Mouse (Mus musculus): ENCODE data around the gene Gpat2. TPM values are rescaled to one million over a fixed set of nuclear protein-coding genes. Genes with fewer than 3 reads are reported as not detected.

Gene Gpat2
- total and polyA plus RNA-seq, 2 experiments from 2014 or later: 0.28 to 0.42 TPM

DNA sequence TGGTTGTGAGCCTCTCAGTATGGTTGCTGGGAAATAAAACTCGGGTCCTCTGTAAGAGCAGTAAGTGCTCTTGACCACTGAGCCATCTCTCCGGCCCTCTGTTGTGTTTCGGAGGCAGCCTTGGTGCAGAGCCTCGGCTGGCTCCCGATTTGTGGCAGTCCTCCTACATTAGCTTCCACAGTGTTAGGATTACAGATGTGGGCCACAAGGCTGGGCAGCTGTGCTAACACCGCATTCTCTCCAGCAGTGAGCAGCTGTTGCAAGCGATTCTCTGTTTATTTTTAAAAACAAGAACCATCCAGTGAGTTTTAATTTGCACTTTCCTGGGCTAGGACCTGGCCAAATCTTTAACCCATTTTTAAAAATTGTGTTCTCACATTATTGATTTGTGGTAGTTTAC, 41.1 kb upstream of the Gpat2 start:
- Histone ChIP-seq H3K4me1 (ENCODE audit: insufficient read depth, low read length) (no peaks in the 10 kb centered on the region), H3K27me3 (ENCODE audit: insufficient read depth, low read length) (no peaks in the 10 kb centered on the region), H3K36me3 (ENCODE audit: insufficient read depth, low read length) (no peaks in the 10 kb centered on the region), H3K27ac (no peak overlapping the region), H3K9me3 (ENCODE audit: low read length) (no peaks in the 10 kb centered on the region), H3K9ac (replicated peaks; ENCODE audit: low read length) (no peak overlapping the region), H3K4me2 (ENCODE audit: low read depth, low read length) (no peak overlapping the region), H3K4me3 (ENCODE audit: low read length) (no peak overlapping the region)
- 76% methylated on average over 7 of the region's 7 CpGs for WGBS
- DNase-seq (ENCODE audit: low spot score): no peak
- no peak for ATAC-seq
- no peak for TF ChIP-seq CTCF (IDR thresholded peaks at IDR 0.05; ENCODE audit: low read depth)

DNA sequence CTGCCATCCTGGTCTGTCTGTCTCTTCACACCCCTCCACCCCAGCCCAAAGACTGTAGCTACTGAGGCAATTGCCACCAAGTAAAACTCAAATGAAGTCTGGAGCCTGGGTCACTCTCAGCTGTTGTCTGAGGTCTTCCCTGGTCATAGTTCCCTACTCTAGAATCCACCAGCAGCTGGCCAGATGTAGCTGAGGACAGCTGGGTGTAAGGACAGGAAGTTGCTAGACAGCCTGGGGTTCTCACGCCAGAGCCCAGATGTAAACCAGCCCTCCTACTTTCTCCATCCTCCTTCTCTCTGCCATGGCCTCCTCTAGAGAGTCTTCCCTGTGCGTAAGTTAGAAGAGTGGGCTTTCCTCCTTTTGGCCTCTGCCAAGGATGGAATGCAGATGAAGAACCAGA, 37.5 kb upstream of the Gpat2 start:
- Histone ChIP-seq H3K4me1 (ENCODE audit: insufficient read depth, low read length) (no peaks in the 10 kb centered on the region), H3K4me2 (ENCODE audit: low read depth, low read length) (no peak overlapping the region), H3K27ac (no peak overlapping the region), H3K9ac (replicated peaks; ENCODE audit: low read length) (no peak overlapping the region), H3K4me3 (ENCODE audit: low read length) (no peak overlapping the region), H3K36me3 (ENCODE audit: insufficient read depth, low read length) (no peaks in the 10 kb centered on the region), H3K27me3 (ENCODE audit: insufficient read depth, low read length) (no peaks in the 10 kb centered on the region), H3K9me3 (ENCODE audit: low read length) (no peaks in the 10 kb centered on the region)
- TF ChIP-seq CTCF (IDR thresholded peaks at IDR 0.05; ENCODE audit: low read depth): no peak
- WGBS: 86% methylated on average over 2 of the region's 2 CpGs
- no peak for ATAC-seq
- DNase-seq (ENCODE audit: low spot score): no peak

GRCm38 (mm10) chr2:127390352-127390751, 34.6 kb upstream of the Gpat2 start:
- Histone ChIP-seq H3K9me3 (ENCODE audit: low read length) (no peaks in the 10 kb centered on the region), H3K9ac (replicated peaks; ENCODE audit: low read length) (no peak overlapping the region), H3K4me2 (ENCODE audit: low read depth, low read length) (no peak overlapping the region), H3K4me1 (ENCODE audit: insufficient read depth, low read length) (no peaks in the 10 kb centered on the region), H3K27me3 (ENCODE audit: insufficient read depth, low read length) (no peaks in the 10 kb centered on the region), H3K36me3 (ENCODE audit: insufficient read depth, low read length) (no peaks in the 10 kb centered on the region), H3K27ac (no peak overlapping the region), H3K4me3 (ENCODE audit: low read length) (no peak overlapping the region)
- TF ChIP-seq CTCF (IDR thresholded peaks at IDR 0.05; ENCODE audit: low read depth): no peak
- ATAC-seq (no peak), DNase-seq (ENCODE audit: low spot score) (no peak)
- 87% methylated on average over 3 of the region's 3 CpGs for WGBS

GRCm38 (mm10) chr2:127390846-127391245, 34.2 kb upstream of the Gpat2 start:
- no peak overlapping the region for H3K4me2 ChIP-seq (ENCODE audit: low read depth, low read length)
- TF ChIP-seq CTCF (IDR thresholded peaks at IDR 0.05; ENCODE audit: low read depth): no peak
- DNase-seq (ENCODE audit: low spot score): no peak
- H3K4me1 ChIP-seq (ENCODE audit: insufficient read depth, low read length): no peaks in the 10 kb centered on the region
- no peaks in the 10 kb centered on the region for H3K9me3 ChIP-seq (ENCODE audit: low read length)
- H3K36me3 ChIP-seq (ENCODE audit: insufficient read depth, low read length): no peaks in the 10 kb centered on the region
- no peaks in the 10 kb centered on the region for H3K27me3 ChIP-seq (ENCODE audit: insufficient read depth, low read length)
- H3K9ac ChIP-seq (replicated peaks; ENCODE audit: low read length): no peak overlapping the region
- no peak overlapping the region for H3K27ac ChIP-seq
- ATAC-seq: no peak
- no peak overlapping the region for H3K4me3 ChIP-seq (ENCODE audit: low read length)
- 46% methylated on average over 4 of the region's 4 CpGs for WGBS

DNA sequence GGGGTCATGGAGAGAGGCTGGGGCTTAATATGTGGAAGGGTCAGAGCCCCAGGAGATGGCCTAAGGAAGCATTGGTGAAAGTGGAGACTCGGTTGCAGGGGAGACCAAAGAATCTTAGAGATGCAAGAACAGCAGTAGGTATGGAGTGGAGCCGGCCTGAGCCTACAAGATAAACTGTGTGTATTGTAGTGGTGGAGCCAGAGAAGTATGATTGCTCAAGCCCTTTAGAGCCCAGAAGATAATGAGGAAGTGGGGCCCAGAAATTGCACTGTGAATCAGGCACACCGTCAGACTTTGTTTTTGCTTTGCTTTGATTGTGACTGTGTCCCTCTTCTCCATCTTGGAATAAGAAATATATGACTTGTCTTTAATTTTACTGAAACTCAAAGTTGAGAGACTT, 33.7 kb upstream of the Gpat2 start:
- WGBS: 74% methylated on average over 3 of the region's 3 CpGs

GRCm38 (mm10) chr2:127394606-127395161, 30.3 kb upstream of the Gpat2 start:
- H3K27ac ChIP-seq: no peak overlapping the region
- no peak overlapping the region for H3K4me3 ChIP-seq (ENCODE audit: low read length)
- WGBS: 85% methylated on average over 5 of the region's 5 CpGs
- no peak overlapping the region for H3K9ac ChIP-seq (replicated peaks; ENCODE audit: low read length)
- no peaks in the 10 kb centered on the region for H3K4me1 ChIP-seq (ENCODE audit: insufficient read depth, low read length)
- no peaks in the 10 kb centered on the region for H3K27me3 ChIP-seq (ENCODE audit: insufficient read depth, low read length)
- no peaks in the 10 kb centered on the region for H3K9me3 ChIP-seq (ENCODE audit: low read length)
- no peak for TF ChIP-seq CTCF (IDR thresholded peaks at IDR 0.05; ENCODE audit: low read depth)
- no peaks in the 10 kb centered on the region for H3K36me3 ChIP-seq (ENCODE audit: insufficient read depth, low read length)
- no peak overlapping the region for H3K4me2 ChIP-seq (ENCODE audit: low read depth, low read length)
- ATAC-seq (no peak), DNase-seq (ENCODE audit: low spot score) (no peak)

More for the DNA sequence above, 33.7 kb upstream of the Gpat2 start:
- ATAC-seq (no peak), DNase-seq (ENCODE audit: low spot score) (no peak)
- Histone ChIP-seq H3K9ac (replicated peaks; ENCODE audit: low read length) (no peak overlapping the region), H3K27me3 (ENCODE audit: insufficient read depth, low read length) (no peaks in the 10 kb centered on the region), H3K4me3 (ENCODE audit: low read length) (no peak overlapping the region), H3K9me3 (ENCODE audit: low read length) (no peaks in the 10 kb centered on the region), H3K27ac (no peak overlapping the region), H3K4me1 (ENCODE audit: insufficient read depth, low read length) (no peaks in the 10 kb centered on the region), H3K36me3 (ENCODE audit: insufficient read depth, low read length) (no peaks in the 10 kb centered on the region), H3K4me2 (ENCODE audit: low read depth, low read length) (no peak overlapping the region)
- no peak for TF ChIP-seq CTCF (IDR thresholded peaks at IDR 0.05; ENCODE audit: low read depth)

- TF ChIP-seq CTCF (IDR thresholded peaks at IDR 0.05; ENCODE audit: low read depth): no peak
- no peak overlapping the region for H3K4me3 ChIP-seq (ENCODE audit: low read length)
- H3K27me3 ChIP-seq (ENCODE audit: insufficient read depth, low read length): no peaks in the 10 kb centered on the region
- H3K9ac ChIP-seq (replicated peaks; ENCODE audit: low read length): no peak overlapping the region
- H3K9me3 ChIP-seq (ENCODE audit: low read length): no peaks in the 10 kb centered on the region
- H3K4me2 ChIP-seq (ENCODE audit: low read depth, low read length): no peak overlapping the region
- no peak for ATAC-seq
- DNase-seq (ENCODE audit: low spot score): no peak
- no peak overlapping the region for H3K27ac ChIP-seq
- H3K36me3 ChIP-seq (ENCODE audit: insufficient read depth, low read length): no peaks in the 10 kb centered on the region
- H3K4me1 ChIP-seq (ENCODE audit: insufficient read depth, low read length): no peaks in the 10 kb centered on the region
- WGBS: 94% methylated on average over 7 of the region's 7 CpGs
These were observed 26.3 kb upstream of the Gpat2 start for GRCm38 (mm10) chr2:127398738-127399137.
